Mouse (Mus musculus): Measurements from ENCODE around the gene Fkbp1a. TPM values are rescaled to one million over a fixed set of nuclear protein-coding genes. Genes with fewer than 3 reads are reported as not detected.
A peak's percentile ranks its signal among the peaks of the same experiment; 100 is the strongest.

The Fkbp1a gene
- polyA plus RNA-seq, 1 experiment from 2014 or later: 751 TPM

DNA sequence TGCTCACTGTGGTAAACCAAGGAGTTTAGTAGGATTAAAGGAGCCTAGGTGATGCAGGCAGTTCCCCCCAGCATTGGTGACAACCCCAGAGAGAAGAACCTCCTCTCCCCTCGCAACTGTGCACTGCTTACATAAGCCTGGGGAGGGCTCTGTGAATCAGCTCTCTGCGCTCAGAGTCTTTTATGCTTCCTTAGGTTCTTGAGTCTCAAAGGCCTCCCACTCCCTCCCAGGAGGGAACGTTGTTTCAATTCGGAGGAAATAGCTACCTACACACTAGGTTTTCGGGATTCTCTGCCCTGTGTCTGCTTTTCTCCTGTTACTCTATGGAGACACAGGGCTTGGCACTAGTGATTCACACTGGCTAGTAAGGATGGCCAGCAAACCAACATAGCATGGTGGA lies 32.3 kb downstream of the Fkbp1a start:
- Histone ChIP-seq H3K27me3 (ENCODE audit: control insufficient read depth, insufficient read depth, low read length) (no peaks in the 10 kb centered on the region), H3K4me2 (ENCODE audit: low read length) (no peak overlapping the region), H3K4me1 (ENCODE audit: control insufficient read depth in 2 of 2, insufficient read depth in 2 of 2, low read length in 2 of 2) (peaks cover 7 to 13% of the 10 kb centered on the region in 2 experiments), H3K9me3 (ENCODE audit: control insufficient read depth, low read length) (no peaks in the 10 kb centered on the region), H3K27ac (replicated peaks in 1 of 2; ENCODE audit: control insufficient read depth in 1 of 2, insufficient read depth in 1 of 2, low read depth in 2 of 2, low read length in 2 of 2) (no peak overlapping the region), H3K4me3 (ENCODE audit: control insufficient read depth in 1 of 2, insufficient read depth in 1 of 2, low read depth in 1 of 2, low read length in 2 of 2) (no peak overlapping the region), H3K36me3 (ENCODE audit: control insufficient read depth, insufficient read depth, low read length) (no peaks in the 10 kb centered on the region), H3K9ac (ENCODE audit: low read length) (no peak overlapping the region)
- no peak for ATAC-seq (ENCODE audit: insufficient number of reproducible peaks, insufficient read depth, low FRiP score, low read depth)
- 64% methylated on average over 5 of the region's 5 CpGs for WGBS

DNA sequence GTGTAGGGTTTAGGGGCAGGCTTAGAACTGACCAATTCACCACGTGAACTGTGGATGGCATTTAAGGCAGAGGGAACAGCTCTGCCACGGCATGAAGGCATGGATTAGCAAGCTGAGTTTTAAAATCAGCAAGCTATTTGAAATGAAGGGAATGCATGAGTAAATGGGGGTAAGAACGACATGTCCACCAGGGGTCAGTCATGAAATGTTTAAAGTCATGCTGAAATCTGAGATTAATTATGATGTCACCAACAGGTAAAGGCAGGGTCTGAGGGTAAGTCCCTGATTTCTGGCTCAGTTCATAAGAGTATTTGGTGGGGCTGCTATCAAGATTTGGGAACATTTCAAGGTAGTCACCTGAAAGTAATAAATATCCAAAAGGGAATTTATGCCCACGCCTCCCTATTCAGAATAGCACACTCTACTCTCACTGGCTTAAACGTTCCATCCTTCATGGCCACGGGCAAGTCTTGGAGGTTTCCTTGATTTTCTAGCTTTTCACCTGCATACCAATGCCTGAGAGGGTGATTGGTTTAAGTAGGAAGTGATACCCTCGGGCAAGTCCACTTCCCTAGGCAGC lies 32.9 kb downstream of the Fkbp1a start:
- H3K9me3 ChIP-seq (ENCODE audit: control insufficient read depth, low read length): no peaks in the 10 kb centered on the region
- H3K4me3 ChIP-seq (ENCODE audit: control insufficient read depth in 1 of 2, insufficient read depth in 1 of 2, low read depth in 1 of 2, low read length in 2 of 2): peak overlapping the region; percentile 42 to 46
- WGBS: 29% methylated on average over 7 of the region's 7 CpGs
- no peaks in the 10 kb centered on the region for H3K27me3 ChIP-seq (ENCODE audit: control insufficient read depth, insufficient read depth, low read length)
- no peaks in the 10 kb centered on the region for H3K36me3 ChIP-seq (ENCODE audit: control insufficient read depth, insufficient read depth, low read length)
- H3K27ac ChIP-seq (replicated peaks in 1 of 2; ENCODE audit: control insufficient read depth in 1 of 2, insufficient read depth in 1 of 2, low read depth in 2 of 2, low read length in 2 of 2): peak overlapping the region; percentile 77 to 83
- peak overlapping the region; percentile 74 for H3K4me2 ChIP-seq (ENCODE audit: low read length)
- ATAC-seq (ENCODE audit: insufficient number of reproducible peaks, insufficient read depth, low FRiP score, low read depth): 0 out of 2 replicates have a peak, but pooled peaks have one; percentile 2
- H3K9ac ChIP-seq (ENCODE audit: low read length): peak overlapping the region; percentile 72
- peaks cover 7 to 16% of the 10 kb centered on the region in 2 experiments for H3K4me1 ChIP-seq (ENCODE audit: control insufficient read depth in 2 of 2, insufficient read depth in 2 of 2, low read length in 2 of 2)

DNA sequence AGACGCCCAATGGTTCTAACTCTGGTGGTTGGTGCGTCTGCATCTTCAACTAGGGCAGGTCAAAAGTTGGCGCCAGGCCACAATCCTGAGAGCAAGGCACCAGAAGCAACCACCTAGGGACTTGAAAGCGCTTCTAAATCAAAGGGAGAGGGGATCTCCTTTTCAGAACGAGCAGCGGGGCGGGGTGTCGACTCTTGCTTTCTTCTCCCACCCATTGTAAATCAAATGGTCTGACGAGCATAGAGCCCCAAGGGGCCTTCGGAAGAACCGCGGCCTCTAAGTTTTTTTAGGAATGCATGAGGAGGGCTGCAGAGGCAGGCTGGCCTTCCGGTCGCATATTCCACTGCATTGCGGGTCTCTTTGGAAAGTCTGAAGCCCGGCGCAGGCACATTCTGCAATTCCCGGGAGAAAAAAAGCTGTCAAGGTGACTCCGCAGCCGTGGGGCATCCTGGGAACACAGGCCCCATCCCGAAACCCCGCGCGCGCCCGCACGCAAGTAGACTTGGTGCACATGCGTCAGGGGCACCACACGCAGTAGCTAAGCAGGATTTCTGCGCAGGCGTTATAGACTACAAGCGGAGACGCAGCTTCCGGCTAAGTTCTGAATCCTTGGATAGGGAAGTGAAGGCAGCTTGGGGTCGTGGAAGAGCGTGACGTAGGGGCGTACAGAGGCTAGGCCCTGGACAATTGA lies 33.6 kb downstream of the Fkbp1a start:
- ATAC-seq (ENCODE audit: insufficient number of reproducible peaks, insufficient read depth, low FRiP score, low read depth): peak; percentile 73
- Histone ChIP-seq H3K4me3 (ENCODE audit: control insufficient read depth in 1 of 2, insufficient read depth in 1 of 2, low read depth in 1 of 2, low read length in 2 of 2) (peak overlapping the region; percentile 42 to 46), H3K36me3 (ENCODE audit: control insufficient read depth, insufficient read depth, low read length) (no peaks in the 10 kb centered on the region), H3K4me1 (ENCODE audit: control insufficient read depth in 2 of 2, insufficient read depth in 2 of 2, low read length in 2 of 2) (peaks cover 9 to 16% of the 10 kb centered on the region in 2 experiments), H3K27ac (replicated peaks in 1 of 2; ENCODE audit: control insufficient read depth in 1 of 2, insufficient read depth in 1 of 2, low read depth in 2 of 2, low read length in 2 of 2) (peak overlapping the region; percentile 77 to 83), H3K4me2 (ENCODE audit: low read length) (peak overlapping the region; percentile 74), H3K9ac (ENCODE audit: low read length) (peak overlapping the region; percentile 72), H3K9me3 (ENCODE audit: control insufficient read depth, low read length) (no peaks in the 10 kb centered on the region), H3K27me3 (ENCODE audit: control insufficient read depth, insufficient read depth, low read length) (no peaks in the 10 kb centered on the region)
- 2% methylated on average over 38 of the region's 38 CpGs for whole genome bisulfite sequencing

DNA sequence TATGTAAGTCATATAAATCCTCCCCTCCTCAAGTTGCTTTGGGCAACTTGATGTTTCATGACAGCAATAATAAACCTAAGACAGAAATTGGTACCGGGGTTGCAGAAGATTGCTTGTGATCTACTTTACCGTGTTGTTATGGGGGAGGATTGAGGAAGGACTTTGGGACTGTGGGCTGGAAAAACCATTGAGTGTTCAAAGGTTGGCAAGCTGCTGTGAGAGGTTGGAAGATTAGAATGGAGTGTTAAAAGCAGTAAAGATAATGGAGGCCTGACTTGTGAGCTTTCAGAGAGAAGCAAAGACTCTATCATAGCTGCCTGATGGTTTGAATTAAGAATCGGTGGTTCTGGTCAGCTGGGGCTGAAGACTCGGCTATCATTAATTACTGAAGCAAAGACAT lies 36.9 kb downstream of the Fkbp1a start:
- WGBS: 27% methylated on average over 4 of the region's 4 CpGs
- Histone ChIP-seq H3K4me1 (ENCODE audit: control insufficient read depth in 2 of 2, insufficient read depth in 2 of 2, low read length in 2 of 2) (peaks cover 7 to 16% of the 10 kb centered on the region in 2 experiments), H3K27ac (replicated peaks in 1 of 2; ENCODE audit: control insufficient read depth in 1 of 2, insufficient read depth in 1 of 2, low read depth in 2 of 2, low read length in 2 of 2) (no peak overlapping the region), H3K4me3 (ENCODE audit: control insufficient read depth in 1 of 2, insufficient read depth in 1 of 2, low read depth in 1 of 2, low read length in 2 of 2) (no peak overlapping the region), H3K9me3 (ENCODE audit: control insufficient read depth, low read length) (no peaks in the 10 kb centered on the region), H3K27me3 (ENCODE audit: control insufficient read depth, insufficient read depth, low read length) (no peaks in the 10 kb centered on the region), H3K36me3 (ENCODE audit: control insufficient read depth, insufficient read depth, low read length) (no peaks in the 10 kb centered on the region), H3K9ac (ENCODE audit: low read length) (no peak overlapping the region), H3K4me2 (ENCODE audit: low read length) (no peak overlapping the region)
- ATAC-seq (ENCODE audit: insufficient number of reproducible peaks, insufficient read depth, low FRiP score, low read depth): no peak

DNA sequence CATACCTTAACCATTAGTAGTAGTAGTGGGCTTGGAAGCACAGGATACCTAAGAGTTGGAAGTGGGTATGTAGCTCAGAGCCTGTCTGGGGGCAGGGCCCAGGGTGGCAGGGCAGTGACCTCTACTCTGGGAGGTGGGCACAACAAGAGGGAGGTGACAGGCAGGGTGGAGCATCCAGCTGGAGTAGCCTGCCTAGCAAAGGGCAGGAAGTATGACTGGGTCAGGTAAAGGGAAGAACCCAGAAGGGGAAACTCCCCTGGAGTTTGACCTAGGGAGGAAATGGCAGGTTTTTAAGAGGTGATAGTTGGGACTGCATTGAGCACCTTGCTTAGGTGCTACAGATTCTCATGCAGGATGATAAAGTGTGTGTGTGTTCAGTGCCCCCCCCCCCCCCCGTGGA lies 38.7 kb downstream of the Fkbp1a start:
- Histone ChIP-seq H3K9me3 (ENCODE audit: control insufficient read depth, low read length) (no peaks in the 10 kb centered on the region), H3K36me3 (ENCODE audit: control insufficient read depth, insufficient read depth, low read length) (no peaks in the 10 kb centered on the region), H3K9ac (ENCODE audit: low read length) (no peak overlapping the region), H3K27me3 (ENCODE audit: control insufficient read depth, insufficient read depth, low read length) (no peaks in the 10 kb centered on the region), H3K4me1 (ENCODE audit: control insufficient read depth in 2 of 2, insufficient read depth in 2 of 2, low read length in 2 of 2) (peaks cover 2 to 10% of the 10 kb centered on the region in 2 experiments; a peak in 3 of 4 replicates), H3K4me2 (ENCODE audit: low read length) (no peak overlapping the region), H3K27ac (replicated peaks in 1 of 2; ENCODE audit: control insufficient read depth in 1 of 2, insufficient read depth in 1 of 2, low read depth in 2 of 2, low read length in 2 of 2) (no peak overlapping the region), H3K4me3 (ENCODE audit: control insufficient read depth in 1 of 2, insufficient read depth in 1 of 2, low read depth in 1 of 2, low read length in 2 of 2) (no peak overlapping the region)
- ATAC-seq (ENCODE audit: insufficient number of reproducible peaks, insufficient read depth, low FRiP score, low read depth): no peak
- WGBS: 13% methylated on average over 1 of the region's 1 CpGs

DNA sequence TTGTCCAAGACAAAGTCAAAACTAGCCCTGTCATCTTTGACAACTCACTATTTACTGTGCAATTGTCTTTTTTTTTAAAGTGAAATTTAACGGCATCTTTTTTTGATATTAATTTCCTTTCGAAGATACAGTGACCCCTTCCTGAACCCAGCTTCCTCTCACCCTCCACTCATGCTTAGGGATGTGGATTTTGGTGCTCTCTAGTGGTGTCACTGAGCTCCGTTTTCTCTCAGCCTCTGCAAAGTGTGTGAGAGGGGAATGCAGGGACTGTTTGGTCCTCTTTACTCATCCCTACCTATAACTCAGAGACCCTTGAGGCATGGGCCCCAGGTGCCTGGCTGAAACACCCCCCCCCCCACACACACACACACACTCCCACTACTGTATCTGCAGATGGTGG lies 43.7 kb downstream of the Fkbp1a start:
- Histone ChIP-seq H3K27ac (replicated peaks in 1 of 2; ENCODE audit: control insufficient read depth in 1 of 2, insufficient read depth in 1 of 2, low read depth in 2 of 2, low read length in 2 of 2) (no peak overlapping the region), H3K27me3 (ENCODE audit: control insufficient read depth, insufficient read depth, low read length) (no peaks in the 10 kb centered on the region), H3K9ac (ENCODE audit: low read length) (no peak overlapping the region), H3K4me1 (ENCODE audit: control insufficient read depth in 2 of 2, insufficient read depth in 2 of 2, low read length in 2 of 2) (no peaks in the 10 kb centered on the region), H3K4me2 (ENCODE audit: low read length) (no peak overlapping the region), H3K9me3 (ENCODE audit: control insufficient read depth, low read length) (no peaks in the 10 kb centered on the region), H3K36me3 (ENCODE audit: control insufficient read depth, insufficient read depth, low read length) (no peaks in the 10 kb centered on the region), H3K4me3 (ENCODE audit: control insufficient read depth in 1 of 2, insufficient read depth in 1 of 2, low read depth in 1 of 2, low read length in 2 of 2) (no peak overlapping the region)
- no peak for ATAC-seq (ENCODE audit: insufficient number of reproducible peaks, insufficient read depth, low FRiP score, low read depth)
- 40% methylated on average over 3 of the region's 3 CpGs for WGBS

DNA sequence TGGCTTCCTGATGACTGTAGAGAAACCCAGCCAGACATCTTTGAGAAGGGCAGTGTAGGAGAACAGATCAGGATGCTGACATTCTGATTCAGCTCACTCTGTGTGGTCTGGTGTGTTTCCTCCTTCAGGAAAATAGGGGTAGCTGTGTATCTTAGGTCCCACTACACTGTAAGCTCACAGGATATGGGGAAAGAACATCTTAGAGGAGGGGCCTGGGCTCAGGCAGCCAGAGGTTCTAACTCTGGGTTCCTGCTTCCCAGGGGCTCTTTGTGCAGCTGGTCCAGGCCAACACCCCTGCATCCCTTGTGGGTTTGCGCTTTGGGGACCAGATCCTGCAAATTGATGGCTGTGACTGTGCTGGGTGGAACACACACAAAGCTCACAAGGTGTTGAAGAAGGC lies 44.5 kb downstream of the Fkbp1a start:
- H3K9me3 ChIP-seq (ENCODE audit: control insufficient read depth, low read length): no peaks in the 10 kb centered on the region
- no peaks in the 10 kb centered on the region for H3K4me1 ChIP-seq (ENCODE audit: control insufficient read depth in 2 of 2, insufficient read depth in 2 of 2, low read length in 2 of 2)

More for the DNA sequence above, 44.5 kb downstream of the Fkbp1a start:
- WGBS: 88% methylated on average over 1 of the region's 1 CpGs
- Histone ChIP-seq H3K4me3 (ENCODE audit: control insufficient read depth in 1 of 2, insufficient read depth in 1 of 2, low read depth in 1 of 2, low read length in 2 of 2) (no peak overlapping the region), H3K36me3 (ENCODE audit: control insufficient read depth, insufficient read depth, low read length) (no peaks in the 10 kb centered on the region), H3K4me2 (ENCODE audit: low read length) (no peak overlapping the region), H3K27ac (replicated peaks in 1 of 2; ENCODE audit: control insufficient read depth in 1 of 2, insufficient read depth in 1 of 2, low read depth in 2 of 2, low read length in 2 of 2) (no peak overlapping the region), H3K9ac (ENCODE audit: low read length) (no peak overlapping the region), H3K27me3 (ENCODE audit: control insufficient read depth, insufficient read depth, low read length) (no peaks in the 10 kb centered on the region)
- ATAC-seq (ENCODE audit: insufficient number of reproducible peaks, insufficient read depth, low FRiP score, low read depth): no peak

All from heart, embryonic 14.5 days (tissue).